Mouse (Mus musculus): ENCODE data around the gene Sfrp5.

DNA sequence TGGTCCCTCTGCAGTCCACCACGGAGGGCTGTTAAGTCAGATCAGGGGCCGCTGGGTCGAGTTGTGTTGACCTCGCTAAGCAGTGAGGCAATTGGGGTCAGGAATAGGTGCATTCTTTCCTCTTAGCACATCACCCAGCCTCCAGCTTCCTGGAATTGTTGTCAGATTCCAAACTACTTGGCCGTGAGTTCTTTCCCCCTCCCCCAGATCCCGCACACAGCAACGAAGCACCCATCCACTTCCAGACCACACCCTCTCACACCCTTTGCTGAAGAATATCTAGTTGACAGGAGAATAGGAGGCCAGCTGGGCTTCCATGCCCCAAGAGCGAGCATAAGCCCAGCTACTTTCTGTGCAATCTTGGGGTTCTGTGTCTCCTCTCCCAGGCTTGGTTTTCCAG lies 9.9 kb upstream of the Sfrp5 start:
- TF ChIP-seq CTCF (IDR thresholded peaks at IDR 0.05; ENCODE audit: control insufficient read depth, insufficient read depth, low read length) (no peak), POLR2A (IDR thresholded peaks at IDR 0.05; ENCODE audit: borderline replicate concordance, control insufficient read depth, low read depth, low read length) (no peak)

Measured in bone marrow, adult 2 months (tissue).